Mouse (Mus musculus): ENCODE measurements around the gene Prkaa2. TPM values are rescaled to one million over a fixed set of nuclear protein-coding genes. Genes with fewer than 3 reads are reported as not detected.

Gene Prkaa2
- total and polyA plus RNA-seq, 3 experiments: not detected

- TF ChIP-seq RCOR1 (IDR thresholded peaks at IDR 0.05; ENCODE audit: low read depth, low read length) (no peak), ETS1 (IDR thresholded peaks at IDR 0.05; ENCODE audit: low read depth, low read length) (no peak), TCF12 (IDR thresholded peaks at IDR 0.05; ENCODE audit: low read depth, low read length) (no peak), ZKSCAN1 (IDR thresholded peaks at IDR 0.05; ENCODE audit: low read depth, low read length) (no peak), USF1 (IDR thresholded peaks at IDR 0.05; ENCODE audit: low read depth, low read length) (no peak), MAFK (IDR thresholded peaks at IDR 0.05; ENCODE audit: borderline replicate concordance, low read depth, low read length) (no peak), GABPA (IDR thresholded peaks at IDR 0.05; ENCODE audit: low read depth, low read length) (no peak)
- Histone ChIP-seq H3K79me2 (ENCODE audit: control insufficient read depth, insufficient read depth, low read length, poor library complexity) (no peaks in the 10 kb centered on the region), H3K9me3 (replicated peaks; ENCODE audit: insufficient read depth, low read length) (no peaks in the 10 kb centered on the region), H3K27me3 (ENCODE audit: control insufficient read depth in 1 of 2, insufficient read depth in 2 of 2, low read length in 2 of 2) (no peaks in the 10 kb centered on the region), H3K9ac (ENCODE audit: control insufficient read depth, low read depth, low read length, poor library complexity, severe bottlenecking) (no peak overlapping the region), H3K4me1 (ENCODE audit: control insufficient read depth in 1 of 2, insufficient read depth in 2 of 2, low read length in 2 of 2) (peaks cover 2 to 14% of the 10 kb centered on the region in 2 experiments; a peak in 3 of 4 replicates), H3K27ac (ENCODE audit: control insufficient read depth, low read depth, low read length) (no peak overlapping the region), H3K4me3 (ENCODE audit: control insufficient read depth in 1 of 2, insufficient read depth in 1 of 2, low read depth in 2 of 2, low read length in 2 of 2) (no peak overlapping the region), H3K36me3 (ENCODE audit: control insufficient read depth in 1 of 2, insufficient read depth in 2 of 2, low read length in 2 of 2) (peaks cover 0 to 8% of the 10 kb centered on the region in 2 experiments; a peak in 1 of 4 replicates)
- no peak for DNase-seq (ENCODE audit: low read depth, low spot score)
Measured at GRCm38 (mm10) chr4:104999702-105000101, 110.0 kb downstream of the Prkaa2 start.

GRCm38 (mm10) chr4:104993140-104993874 lies 116.4 kb downstream of the Prkaa2 start:
- H3K27me3 ChIP-seq (ENCODE audit: control insufficient read depth in 1 of 2, insufficient read depth in 2 of 2, low read length in 2 of 2): no peaks in the 10 kb centered on the region
- no peaks in the 10 kb centered on the region; the same call in 1 of the 2 replicates for H3K79me2 ChIP-seq (ENCODE audit: control insufficient read depth, insufficient read depth, low read length, poor library complexity)
- H3K27ac ChIP-seq (ENCODE audit: control insufficient read depth, low read depth, low read length): peak overlapping the region; percentile 93
- H3K4me3 ChIP-seq (ENCODE audit: control insufficient read depth in 1 of 2, insufficient read depth in 1 of 2, low read depth in 2 of 2, low read length in 2 of 2): peak overlapping the region; percentile 17 to 40
- H3K9me3 ChIP-seq (replicated peaks; ENCODE audit: insufficient read depth, low read length): no peaks in the 10 kb centered on the region
- H3K9ac ChIP-seq (ENCODE audit: control insufficient read depth, low read depth, low read length, poor library complexity, severe bottlenecking): peak overlapping the region; percentile 64
- peaks cover 10 to 44% of the 10 kb centered on the region in 2 experiments for H3K4me1 ChIP-seq (ENCODE audit: control insufficient read depth in 1 of 2, insufficient read depth in 2 of 2, low read length in 2 of 2)
- peaks cover 0 to 51% of the 10 kb centered on the region in 2 experiments; a peak in 2 of 4 replicates for H3K36me3 ChIP-seq (ENCODE audit: control insufficient read depth in 1 of 2, insufficient read depth in 2 of 2, low read length in 2 of 2)
- peak; percentile 95 for DNase-seq (ENCODE audit: low read depth, low spot score)
- TF ChIP-seq USF2 (IDR thresholded peaks at IDR 0.05; ENCODE audit: borderline replicate concordance in 1 of 2, insufficient read depth in 1 of 2, low read depth in 1 of 2, low read length in 2 of 2) (no peak), KAT2A (conservative IDR thresholded peaks at IDR 0.05; ENCODE audit: low read depth, low read length) (no peak), SMC3 (IDR thresholded peaks at IDR 0.05; ENCODE audit: low read depth, low read length) (no peak), HCFC1 (IDR thresholded peaks at IDR 0.05; ENCODE audit: low read depth, low read length) (peak; percentile 34; the same call in 1 of the 2 replicates), ETS1 (IDR thresholded peaks at IDR 0.05; ENCODE audit: low read depth, low read length) (peak; percentile 88), ELF1 (IDR thresholded peaks at IDR 0.05; ENCODE audit: low read depth, low read length) (no peak), MYB (IDR thresholded peaks at IDR 0.05; ENCODE audit: low read depth, low read length) (peak; percentile 54; the same call in 1 of the 2 replicates), TCF12 (IDR thresholded peaks at IDR 0.05; ENCODE audit: low read depth, low read length) (peak; percentile 95), USF1 (IDR thresholded peaks at IDR 0.05; ENCODE audit: low read depth, low read length) (no peak), EP300 (IDR thresholded peaks at IDR 0.05; ENCODE audit: low read depth in 1 of 2, low read length in 2 of 2) (peak; percentile 98), NRF1 (IDR thresholded peaks at IDR 0.05; ENCODE audit: insufficient read depth, low read depth, low read length, poor library complexity, severe bottlenecking) (no peak), POLR2AphosphoS2 (IDR thresholded peaks at IDR 0.05; ENCODE audit: low read length) (no peak), POLR2A (IDR thresholded peaks at IDR 0.05; ENCODE audit: control insufficient read depth in 1 of 2, insufficient read depth in 1 of 2, low read depth in 1 of 2, low read length in 2 of 2, poor library complexity in 1 of 2) (no peak), POLR2AphosphoS5 (IDR thresholded peaks at IDR 0.05; ENCODE audit: borderline replicate concordance, low read depth, low read length) (no peak), MEF2A (IDR thresholded peaks at IDR 0.05; ENCODE audit: extremely low read depth, insufficient replicate concordance, low read depth, low read length, poor library complexity, severe bottlenecking) (no peak), GATA1 (IDR thresholded peaks at IDR 0.05; ENCODE audit: low read depth, low read length) (peak; percentile 95), CHD2 (IDR thresholded peaks at IDR 0.05; ENCODE audit: low read length) (no peak), UBTF (IDR thresholded peaks at IDR 0.05; ENCODE audit: borderline replicate concordance, insufficient read depth, low read depth, low read length) (no peak), MAX (IDR thresholded peaks at IDR 0.05; ENCODE audit: low read length) (peak; percentile 35), GABPA (IDR thresholded peaks at IDR 0.05; ENCODE audit: low read depth, low read length) (no peak), TBP (IDR thresholded peaks at IDR 0.05; ENCODE audit: low read depth, low read length) (peak; percentile 32; the same call in 1 of the 2 replicates), E2F4 (IDR thresholded peaks at IDR 0.05; ENCODE audit: borderline replicate concordance, low read depth, low read length) (no peak), MXI1 (IDR thresholded peaks at IDR 0.05; ENCODE audit: low read depth, low read length) (no peak; the same call in 1 of the 2 replicates), SIN3A (IDR thresholded peaks at IDR 0.05; ENCODE audit: low read length) (peak; percentile 88), ZKSCAN1 (IDR thresholded peaks at IDR 0.05; ENCODE audit: low read depth, low read length) (peak; percentile 39; the same call in 1 of the 2 replicates), TAL1 (IDR thresholded peaks at IDR 0.05; ENCODE audit: low read length) (peak; percentile 87), RCOR1 (IDR thresholded peaks at IDR 0.05; ENCODE audit: low read depth, low read length) (peak; percentile 84)
